Mouse (Mus musculus) common myeloid progenitor, adult 5-6 weeks (primary cell): Measurements from ENCODE around the gene Gm12184. TPM values are rescaled to one million over a fixed set of nuclear protein-coding genes. Genes with fewer than 3 reads are reported as not detected.

Experiments used
- ATAC-seq: replicated peaks from 2 replicates; pipeline ENCODE4 v1.8.0; 2016; ENCODE audit warnings: low read depth, mild to moderate bottlenecking, moderate TSS enrichment, inconsistent platforms; ENCODE audit not compliant: poor library complexity, severe bottlenecking
- total RNA-seq: library from RNA; stranded (forward); fragments of 200-1000, 187-1606 nt; gene quantifications from 2 replicates; pipeline ENCODE4 v1.2.3, GENCODE M21; 2017

The Gm12184 gene
- total RNA-seq, 1 experiment from 2014 or later, result 48.6 TPM

DNA sequence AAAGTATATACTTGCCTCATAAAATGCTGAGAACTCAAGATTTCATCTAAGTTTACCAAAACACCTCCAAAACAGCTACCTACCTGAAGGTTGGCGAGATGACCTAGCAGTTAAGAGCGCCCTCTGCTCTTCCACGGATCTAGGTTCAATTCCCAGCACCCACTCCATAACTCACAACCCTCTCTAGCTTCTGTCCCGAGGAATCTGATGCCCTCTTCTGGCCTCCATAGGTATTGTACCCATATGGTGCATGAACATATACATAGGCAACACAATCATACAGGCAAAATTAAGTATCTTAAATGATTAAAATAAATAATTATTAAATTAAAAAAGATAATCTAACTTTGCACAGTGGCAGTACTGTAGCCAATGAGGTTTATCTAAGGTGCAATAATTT, 44.2 kb downstream of the Gm12184 start:
- no peak for ATAC-seq

DNA sequence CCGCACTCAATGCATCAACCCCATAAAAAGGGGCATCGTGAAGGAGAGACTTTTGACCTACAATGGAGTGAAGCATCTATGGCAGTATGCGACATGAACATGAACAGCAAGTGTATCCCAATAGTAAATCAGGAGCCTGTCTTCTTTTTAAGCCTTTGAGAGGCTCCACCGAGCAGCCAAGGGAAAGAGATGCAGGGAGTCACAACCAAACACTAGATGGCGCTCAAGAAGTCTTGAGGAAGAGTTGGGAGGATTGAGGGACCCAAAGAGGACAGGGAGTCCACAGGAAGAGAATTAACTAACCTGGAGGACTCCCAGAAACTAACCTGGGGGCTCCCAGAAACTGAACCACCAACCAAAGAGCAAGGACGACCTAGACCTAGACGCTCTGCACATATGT, 47.0 kb downstream of the Gm12184 start:
- ATAC-seq, result peak; percentile 72

DNA sequence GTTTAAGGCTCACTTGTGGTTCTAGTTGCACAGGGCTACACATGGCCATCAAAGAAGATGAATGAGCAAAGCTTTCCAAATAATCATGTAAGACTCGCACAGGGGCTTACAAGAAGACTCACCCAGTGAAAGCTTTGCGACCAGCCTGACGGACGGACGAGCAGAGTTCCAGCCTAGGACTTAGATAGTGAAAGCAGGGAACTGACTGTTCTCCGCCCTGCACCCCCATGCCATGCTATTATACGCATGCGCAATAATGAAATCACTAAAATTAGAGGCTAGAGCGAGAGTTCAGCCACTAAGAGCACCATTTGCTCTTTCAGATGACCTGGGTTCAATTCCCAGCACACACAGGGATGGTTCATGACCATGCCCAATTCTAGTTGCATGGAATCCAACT, 49.2 kb downstream of the Gm12184 start:
- ATAC-seq, result no peak

DNA sequence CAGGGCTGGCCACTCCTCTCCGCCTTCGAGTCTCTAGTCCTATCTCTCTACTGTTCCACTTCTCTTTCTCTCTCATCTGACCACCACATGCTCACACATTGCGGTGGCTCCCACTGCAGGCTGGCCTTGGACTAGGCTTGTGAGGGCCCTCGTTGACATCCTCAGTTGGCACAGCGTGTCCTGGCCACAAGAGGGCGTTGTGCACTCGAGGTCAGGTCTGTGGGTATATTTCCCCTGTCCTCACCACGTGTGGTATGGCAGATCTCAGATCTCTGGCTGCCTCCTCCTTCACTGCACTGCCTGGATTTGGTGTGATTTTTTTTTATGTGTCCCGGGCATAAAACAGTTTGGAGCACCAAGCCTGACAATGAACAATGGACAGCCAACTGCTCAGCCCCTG, 49.8 kb downstream of the Gm12184 start:
- peak; percentile 62 for ATAC-seq

DNA sequence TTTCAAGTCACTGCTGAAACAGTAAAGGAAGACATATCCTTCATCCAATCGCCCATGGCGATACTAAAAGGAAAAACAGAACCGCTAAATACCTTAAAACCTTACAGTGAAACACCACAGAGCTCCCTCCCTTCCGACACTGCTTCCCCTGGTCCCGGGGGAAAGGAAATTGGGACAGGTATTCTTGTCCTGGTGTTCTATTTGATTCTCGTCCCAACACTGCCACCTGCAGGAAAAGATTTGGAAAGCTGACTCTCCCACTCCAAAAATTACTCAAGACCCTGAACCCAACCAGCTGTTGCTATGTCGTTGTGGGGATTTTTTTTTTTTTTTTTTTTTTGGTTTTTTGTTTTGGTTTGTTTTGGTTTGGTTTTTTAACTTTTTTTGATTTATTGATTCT, 51.0 kb downstream of the Gm12184 start:
- ATAC-seq, result 0 out of 2 replicates have a peak, but pooled peaks have one; percentile 22

Other genes starting within 250 kb of the Gm12184 start
- gene Rack1, start 26.3 kb downstream of the Gm12184 start, total RNA-seq, result 1,552 and 1,662 TPM in 2 replicates
- 50.2 and 70.9 TPM in 2 replicates for gene Trim41, start 9.3 kb downstream of the Gm12184 start, total RNA-seq
- gene Trim7, start 515 bp downstream of the Gm12184 start, total RNA-seq, result 0.19 and 0.78 TPM in 2 replicates
- gene Irgm1, start 45.0 kb upstream of the Gm12184 start, total RNA-seq, result 49.1 and 58.2 TPM in 2 replicates
- 0.59 and 1.5 TPM in 2 replicates for gene Gm5431, start 75.6 kb upstream of the Gm12184 start, total RNA-seq
- 60.6 and 73.1 TPM in 2 replicates for gene Psme2b, start 119.5 kb upstream of the Gm12184 start, total RNA-seq
- 3.0 and 4.1 TPM in 2 replicates for gene Olfr56, start 152.2 kb upstream of the Gm12184 start, total RNA-seq
- 6.5 and 15.8 TPM in 2 replicates for gene 9930111J21Rik1, start 152.7 kb upstream of the Gm12184 start, total RNA-seq
- 1.2 and 6.7 TPM in 2 replicates for gene Gm12185, start 165.6 kb upstream of the Gm12184 start, total RNA-seq
- 11.0 and 21.7 TPM in 2 replicates for gene Tgtp1, start 167.5 kb upstream of the Gm12184 start, total RNA-seq
- gene 9930111J21Rik2, start 224.6 kb upstream of the Gm12184 start, total RNA-seq, result 22.4 and 24.8 TPM in 2 replicates
- gene Tgtp2, start 237.6 kb upstream of the Gm12184 start, total RNA-seq, result 190 and 320 TPM in 2 replicates
- 58.3 and 68.1 TPM in 2 replicates for gene Ifi47, start 249.9 kb upstream of the Gm12184 start, total RNA-seq